Mouse (Mus musculus) heart, adult 2 months (tissue): Measurements from ENCODE around the gene Gm3594. TPM values are rescaled to one million over a fixed set of nuclear protein-coding genes. Genes with fewer than 3 reads are reported as not detected.
"Not testable (repeated sequence)": the region's sequence is repeated elsewhere in the genome, so short reads cannot be mapped to it uniquely, and the experiment has no call there.

Experiments used
- DNase-seq, 2 experiments: peaks; one replicate each; pipeline ENCODE4 v3.0.0; 2021
- H3K27ac ChIP-seq: fragments of 200-600 bp; 2 replicates; pipeline ENCODE4 v1.8.1; 2022
- H3K27me3 ChIP-seq: fragments of 200-500 bp; 2 replicates; pipeline ENCODE4 v1.6.1; 2012; ENCODE audit warnings: mild to moderate bottlenecking, low read length, inconsistent platforms, mixed read lengths; ENCODE audit not compliant: control insufficient read depth, insufficient read depth
- H3K36me3 ChIP-seq: fragments of 200-500 bp; 2 replicates; pipeline ENCODE4 v1.6.1; 2012; ENCODE audit warnings: low read length, inconsistent platforms; ENCODE audit not compliant: control insufficient read depth, insufficient read depth
- H3K4me1 ChIP-seq: fragments of 200-500 bp; 2 replicates; pipeline ENCODE4 v1.6.1; 2011; ENCODE audit warnings: low read length; ENCODE audit not compliant: control insufficient read depth, insufficient read depth
- H3K4me3 ChIP-seq: fragments of 200-600 bp; 2 replicates; pipeline ENCODE4 v1.8.1; 2022
- H3K79me2 ChIP-seq: fragments of 200-500 bp; replicated peaks from 2 replicates; pipeline ENCODE4 v1.6.1; 2012; ENCODE audit warnings: mild to moderate bottlenecking, inconsistent platforms, low read length, moderate library complexity, mixed read lengths; ENCODE audit not compliant: control insufficient read depth, insufficient read depth
- H3K9ac ChIP-seq: fragments of 200-500 bp; 2 replicates; pipeline ENCODE4 v1.6.1; 2012; ENCODE audit warnings: low read depth, mild to moderate bottlenecking, control low read depth, inconsistent platforms, low read length, mixed read lengths
- WGBS: fragments of 180-500 bp; shearing (Covaris S2); methylation state at CpG from one replicate; pipeline ENCODE4 v1.1.7; 2018; 5-methylcytosine and 5-hydroxymethylcytosine counted together
- intact Hi-C: fragments of 180-260 bp; cut with DNase I; formaldehyde crosslinking; loops from one replicate; pipeline ENCODE4 v1.15.1; 2025
- polyA plus RNA-seq: library from polyadenylated mRNA; depleted of rRNA; stranded (reverse); fragments of >200 nt; gene quantifications from 2 replicates; pipeline ENCODE4 v1.2.3, GENCODE M21; 2012; rRNA removed
- total RNA-seq, 2 experiments: library from RNA; stranded (reverse); gene quantifications; 2 replicates each; pipeline ENCODE4 v1.2.3; 2021

Gm3594 gene
- total and polyA plus RNA-seq, 3 experiments = not detected

GRCm38 (mm10) chr14:6390219-6390618, 54.2 kb downstream of the Gm3594 start, which contains the start of gene Gm16440:
Gene Gm16440, minus strand, starts transcription at chr14:6390319.
- H3K4me3 ChIP-seq, H3K4me1 ChIP-seq, H3K79me2 ChIP-seq, H3K9ac ChIP-seq, DNase-seq, H3K36me3 ChIP-seq, H3K27ac ChIP-seq, H3K27me3 ChIP-seq, intact Hi-C loops: not testable (repeated sequence)
- 68% methylated on average over 2 of the region's 4 CpGs for WGBS

Other genes with a start within 250 kb of the Gm3594 start
- under 1 TPM in 1 of 2 experiments, not detected in 1; 0.14 TPM for gene Gm21560, start 225.3 kb downstream of the Gm3594 start, total RNA-seq
- gene Gm21560, start 225.3 kb downstream of the Gm3594 start, polyA plus RNA-seq = not detected in 2 replicates
- not detected for gene Gm3411, start 157.4 kb downstream of the Gm3594 start, total RNA-seq
- 0.20 and 1.6 TPM in 2 replicates for gene Gm3411, start 157.4 kb downstream of the Gm3594 start, polyA plus RNA-seq
- gene Gm21103, start 139.8 kb downstream of the Gm3594 start, total RNA-seq = not detected
- not detected in 2 replicates for gene Gm21103, start 139.8 kb downstream of the Gm3594 start, polyA plus RNA-seq
- not detected for gene Gm3618, start 100.9 kb downstream of the Gm3594 start, total RNA-seq
- not detected in 2 replicates for gene Gm3618, start 100.9 kb downstream of the Gm3594 start, polyA plus RNA-seq
- not detected for gene Gm16440, start 54.3 kb downstream of the Gm3594 start, total RNA-seq
- gene Gm16440, start 54.3 kb downstream of the Gm3594 start, polyA plus RNA-seq = not detected in 2 replicates
- under 1 TPM in 1 of 2 experiments, not detected in 1; 0.60 TPM for gene Gm3591, start 32.1 kb downstream of the Gm3594 start, total RNA-seq
- gene Gm3591, start 32.1 kb downstream of the Gm3594 start, polyA plus RNA-seq = 0.29 and 0.90 TPM in 2 replicates
- gene Gm8356, start 92.7 kb upstream of the Gm3594 start, total RNA-seq = not detected
- not detected in 2 replicates for gene Gm8356, start 92.7 kb upstream of the Gm3594 start, polyA plus RNA-seq
- gene Gm3629, start 146.0 kb upstream of the Gm3594 start, total RNA-seq = under 1 TPM in 1 of 2 experiments, not detected in 1; 0.25 TPM
- gene Gm3629, start 146.0 kb upstream of the Gm3594 start, polyA plus RNA-seq = not detected in 2 replicates
- not detected for gene Gm3460, start 177.8 kb upstream of the Gm3594 start, total RNA-seq
- gene Gm3460, start 177.8 kb upstream of the Gm3594 start, polyA plus RNA-seq = not detected in 2 replicates
- not detected for gene Gm10251, start 239.6 kb upstream of the Gm3594 start, total RNA-seq
- gene Gm10251, start 239.6 kb upstream of the Gm3594 start, polyA plus RNA-seq = not detected in 2 replicates